Mouse (Mus musculus): ENCODE results near the gene Hacd3.

Hacd3 gene

GRCm38 (mm10) chr9:64951161-64951657, 70.3 kb downstream of the Hacd3 start, which contains the start of gene Slc24a1:
Slc24a1 (minus strand) TSS chr9:64951607.
- no peak for DNase-seq (ENCODE audit: low read depth, low spot score)

DNA sequence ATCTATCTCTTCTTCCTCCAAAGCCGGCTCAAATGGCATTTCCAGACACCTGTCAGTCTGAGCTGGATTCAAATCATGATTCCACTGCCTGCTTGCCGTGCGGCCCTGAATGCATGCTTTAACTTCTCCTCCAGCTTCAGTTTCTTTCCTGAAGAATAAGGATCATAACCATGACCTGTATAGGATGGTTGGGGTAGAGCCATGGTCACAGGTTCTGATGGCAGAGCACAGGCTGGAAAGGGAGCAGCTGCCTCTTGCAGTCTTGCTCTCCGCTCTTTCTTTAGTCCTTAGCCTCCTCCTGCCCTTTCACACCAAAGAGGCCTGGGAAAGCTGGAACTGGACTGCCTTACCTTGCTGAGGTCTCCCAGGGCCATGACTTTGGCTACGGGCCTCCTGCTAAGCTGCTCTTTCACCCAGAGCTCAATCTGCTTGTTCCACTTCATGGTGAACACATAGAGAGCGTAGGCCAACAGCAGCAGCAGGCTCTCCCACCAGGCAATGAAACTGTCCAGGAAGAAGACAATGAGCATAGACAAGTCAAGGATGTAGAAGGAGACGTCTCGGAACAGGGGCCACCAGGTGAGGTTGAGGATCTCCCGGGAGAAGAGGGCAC, 73.9 kb downstream of the Hacd3 start:
- no peak for DNase-seq (ENCODE audit: low read depth, low spot score)

GRCm38 (mm10) chr9:64943997-64944396, 77.5 kb downstream of the Hacd3 start:
- DNase-seq (ENCODE audit: low read depth, low spot score) = no peak

DNA sequence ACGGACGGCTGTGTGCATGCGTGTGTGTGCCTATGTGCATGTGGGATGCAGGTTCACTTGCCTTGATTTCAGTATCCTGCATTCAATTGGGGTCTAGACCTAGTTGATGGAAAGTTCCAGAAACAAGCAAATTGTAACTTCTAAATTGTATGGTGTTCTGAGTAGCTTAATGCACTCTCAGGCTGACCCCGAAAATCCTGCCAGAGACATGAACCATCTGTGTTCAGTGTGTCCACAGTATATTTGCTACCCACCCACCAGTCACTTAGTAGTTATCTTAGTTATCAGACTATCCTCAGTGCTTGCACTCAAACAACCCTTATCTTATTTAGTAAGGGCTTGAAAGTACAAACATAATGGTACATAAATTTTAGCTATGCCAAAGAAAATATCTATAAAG, 79.8 kb downstream of the Hacd3 start:
- DNase-seq (ENCODE audit: low read depth, low spot score) = no peak

- DNase-seq (ENCODE audit: low read depth, low spot score) = no peak
Observed at GRCm38 (mm10) chr9:64940731-64941346, 80.7 kb downstream of the Hacd3 start.

GRCm38 (mm10) chr9:64939790-64940189, 81.7 kb downstream of the Hacd3 start:
- DNase-seq (ENCODE audit: low read depth, low spot score) = no peak

DNA sequence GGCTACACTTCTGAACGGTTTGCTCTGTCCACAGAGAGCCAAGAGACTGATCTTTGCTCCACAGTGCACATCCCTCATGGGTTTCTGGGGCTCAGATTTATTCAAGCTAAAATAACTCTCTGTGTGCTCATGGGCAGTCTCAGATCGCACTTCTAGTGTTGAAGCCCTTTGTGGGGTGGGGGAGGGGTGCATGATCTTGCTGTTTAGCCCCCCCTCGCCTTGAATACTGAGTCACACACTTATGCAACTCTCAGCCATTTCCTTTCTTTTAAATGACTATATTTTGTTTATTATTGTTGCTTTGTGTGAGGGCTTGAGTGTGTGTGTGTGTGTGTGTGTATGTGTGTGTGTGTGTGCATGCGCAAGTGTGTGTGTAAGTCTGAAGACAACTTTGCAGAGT, 82.2 kb downstream of the Hacd3 start:
- DNase-seq (ENCODE audit: low read depth, low spot score) = no peak

DNA sequence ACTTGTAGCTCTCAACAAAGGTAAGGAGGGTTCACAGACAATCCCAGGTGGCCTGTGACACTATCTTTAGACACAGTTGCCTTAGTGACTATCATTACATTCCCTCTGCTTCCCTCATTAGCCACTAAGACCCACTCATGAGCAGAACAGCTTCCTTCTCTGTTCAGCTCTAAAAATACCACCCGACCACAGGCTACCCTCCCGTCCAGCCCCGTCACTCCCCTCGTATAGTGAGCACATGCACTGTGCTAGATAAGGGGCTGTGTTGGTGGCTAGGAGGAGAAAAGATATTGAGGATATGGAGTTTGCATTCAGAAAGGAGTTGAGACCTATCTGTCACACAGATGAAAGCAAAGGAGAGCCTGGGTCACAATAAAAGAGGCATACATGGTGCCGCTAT, 83.0 kb downstream of the Hacd3 start:
- DNase-seq (ENCODE audit: low read depth, low spot score) = no peak

DNA sequence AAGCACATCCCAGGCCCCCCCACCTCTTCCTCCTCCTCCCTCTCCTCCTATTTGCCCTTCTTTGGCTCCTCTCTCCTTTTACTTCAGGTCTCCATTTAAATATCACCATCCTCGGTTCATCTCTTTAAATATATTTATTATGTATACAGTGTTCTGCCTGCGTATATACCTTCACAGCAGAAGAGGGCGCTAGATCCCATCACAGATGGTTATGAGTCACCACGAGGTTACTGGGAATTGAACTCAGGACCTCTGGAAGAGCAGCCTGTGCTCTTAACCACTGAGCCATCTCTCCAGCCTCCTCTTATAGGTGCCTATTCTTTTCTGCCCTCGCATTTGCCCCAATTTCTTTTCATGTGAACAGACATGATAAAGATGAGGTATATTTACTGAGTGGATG, 84.0 kb downstream of the Hacd3 start:
- peak; percentile 24 for DNase-seq (ENCODE audit: low read depth, low spot score)

Data from CD4-positive, CD25-positive, alpha-beta regulatory T cell, adult 2 months (primary cell).